Mouse (Mus musculus) embryonic fibroblast, embryonic 13.5 days (primary cell): ENCODE results near the gene Zfp598. TPM values are rescaled to one million over a fixed set of nuclear protein-coding genes. Genes with fewer than 3 reads are reported as not detected.

ENCODE experiments used
- H3K27ac ChIP-seq: 2 replicates; pipeline ENCODE4 v1.5.1; 2012; ENCODE audit warnings: low read length, control low read depth, inconsistent platforms; ENCODE audit not compliant: insufficient read depth
- H3K4me1 ChIP-seq: 2 replicates; pipeline ENCODE4 v1.6.1; 2011; ENCODE audit warnings: low read length; ENCODE audit not compliant: control insufficient read depth, insufficient read depth
- H3K4me3 ChIP-seq: 2 replicates; pipeline ENCODE4 v1.5.1; 2011; ENCODE audit warnings: mild to moderate bottlenecking, control low read depth, low read length; ENCODE audit not compliant: insufficient read depth
- CTCF ChIP-seq: IDR thresholded peaks from 2 replicates; pipeline ENCODE4 v1.5.1; 2011; ENCODE audit warnings: mild to moderate bottlenecking, control low read depth, low read length, moderate library complexity, borderline replicate concordance; ENCODE audit not compliant: insufficient read depth
- POLR2A ChIP-seq: IDR thresholded peaks from 2 replicates; pipeline ENCODE4 v1.6.1; 2011; ENCODE audit warnings: low read depth, mild to moderate bottlenecking, control low read depth, low read length, moderate library complexity
- polyA plus RNA-seq: library from polyadenylated mRNA; stranded (reverse); fragments of >200 nt; gene quantifications from 2 replicates; pipeline ENCODE4 v1.2.4, GENCODE M21; 2011; ENCODE audit warnings: low read depth; ENCODE audit not compliant: missing spikeins, insufficient read length

The Zfp598 gene
- 21.6 and 22.2 TPM in 2 replicates for polyA plus RNA-seq

GRCm38 (mm10) chr17:24669545-24670245 lies at the start of gene Zfp598:
Gene Zfp598 (plus strand): TSS chr17:24669687.
- peak within 1 kb of the TSS; percentile 89 for H3K4me3 ChIP-seq
- peak within 1 kb of the TSS; percentile 65 for H3K27ac ChIP-seq
- no peak for TF ChIP-seq CTCF
- peak; percentile 86 for TF ChIP-seq POLR2A
- peaks cover 16% of the 10 kb centered on the region; the same call in 1 of the 2 replicates for H3K4me1 ChIP-seq

- no peaks in the 10 kb centered on the region for H3K4me1 ChIP-seq
- no peak overlapping the region for H3K4me3 ChIP-seq
- H3K27ac ChIP-seq = no peak overlapping the region
- TF ChIP-seq CTCF (no peak), POLR2A (no peak)
Observed at GRCm38 (mm10) chr17:24625472-24625871, 44.0 kb upstream of the Zfp598 start.

- Histone ChIP-seq H3K4me3 (no peak overlapping the region), H3K27ac (no peak overlapping the region), H3K4me1 (peaks cover 1% of the 10 kb centered on the region)
- TF ChIP-seq CTCF = peak; percentile 81; the same call in 1 of the 2 replicates
- no peak for TF ChIP-seq POLR2A
Observed at GRCm38 (mm10) chr17:24628646-24629045, 40.8 kb upstream of the Zfp598 start.

GRCm38 (mm10) chr17:24630072-24630471 lies 39.4 kb upstream of the Zfp598 start:
- Histone ChIP-seq H3K27ac (no peak overlapping the region), H3K4me3 (no peak overlapping the region), H3K4me1 (peaks cover 2% of the 10 kb centered on the region)
- no peak for TF ChIP-seq POLR2A
- no peak for TF ChIP-seq CTCF

GRCm38 (mm10) chr17:24632167-24632812 lies 37.2 kb upstream of the Zfp598 start, which contains the start of the genes Tsc2 and Nthl1:
Gene Tsc2 (minus strand): TSS chr17:24632630.
Gene Nthl1 (plus strand): TSS chr17:24632680.
- H3K4me1 ChIP-seq = peaks cover 2% of the 10 kb centered on the region
- H3K4me3 ChIP-seq = peak within 1 kb of the TSS; percentile 78
- peak within 1 kb of the TSS; percentile 88 for H3K27ac ChIP-seq
- peak; percentile 83 for TF ChIP-seq POLR2A
- no peak for TF ChIP-seq CTCF

- H3K4me1 ChIP-seq = peaks cover 2% of the 10 kb centered on the region
- peak overlapping the region; percentile 88 for H3K27ac ChIP-seq
- TF ChIP-seq CTCF = no peak
- TF ChIP-seq POLR2A = peak; percentile 82
- H3K4me3 ChIP-seq = peak overlapping the region; percentile 78
Observed at GRCm38 (mm10) chr17:24632813-24633449, 36.6 kb upstream of the Zfp598 start.

- no peak for TF ChIP-seq POLR2A
- TF ChIP-seq CTCF = no peak
- Histone ChIP-seq H3K27ac (no peak overlapping the region), H3K4me3 (no peak overlapping the region), H3K4me1 (peaks cover 3% of the 10 kb centered on the region)
Observed at GRCm38 (mm10) chr17:24633831-24634230, 35.7 kb upstream of the Zfp598 start.

GRCm38 (mm10) chr17:24635024-24635423 lies 34.5 kb upstream of the Zfp598 start:
- peaks cover 9% of the 10 kb centered on the region for H3K4me1 ChIP-seq

GRCm38 (mm10) chr17:24635694-24636093 lies 33.8 kb upstream of the Zfp598 start:
- H3K4me1 ChIP-seq = peaks cover 12% of the 10 kb centered on the region
- H3K4me3 ChIP-seq = no peak overlapping the region
- no peak overlapping the region for H3K27ac ChIP-seq
- TF ChIP-seq POLR2A (no peak), CTCF (no peak)

More at GRCm38 (mm10) chr17:24635024-24635423, 34.5 kb upstream of the Zfp598 start:
- TF ChIP-seq CTCF (no peak), POLR2A (no peak)
- no peak overlapping the region for H3K4me3 ChIP-seq
- H3K27ac ChIP-seq = no peak overlapping the region
